Mouse (Mus musculus): ENCODE data around the gene Fau. TPM values are rescaled to one million over a fixed set of nuclear protein-coding genes. Genes with fewer than 3 reads are reported as not detected.
"Not testable (repeated sequence)": the region's sequence is repeated elsewhere in the genome, so short reads cannot be mapped to it uniquely, and the experiment has no call there.

The Fau gene
- total RNA-seq, 2 experiments from 2014 or later: 597 to 635 TPM

DNA sequence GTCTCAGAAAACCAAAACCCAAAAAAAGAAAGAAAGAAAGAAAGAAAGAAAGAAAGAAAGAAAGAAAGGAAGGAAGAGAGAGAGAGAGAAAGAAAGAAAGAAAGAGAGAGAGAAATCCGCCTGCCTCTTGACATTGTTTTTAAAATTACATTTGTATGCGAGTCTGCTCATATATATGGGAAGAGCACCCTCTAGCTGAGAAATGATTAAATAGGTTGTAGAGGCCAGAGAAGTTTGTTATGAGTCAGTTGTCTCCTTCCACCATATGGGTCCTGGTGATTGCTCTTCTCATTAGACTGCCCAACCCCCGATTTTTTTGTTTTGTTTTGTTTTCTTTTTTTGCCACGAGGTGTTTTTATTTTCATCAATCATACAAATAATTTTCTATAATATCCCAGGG lies 13.5 kb upstream of the Fau start:
- not testable (repeated sequence) for DNase-seq
- intact Hi-C loops (cut with DNase I): loop anchor here (2.0 kb wide), 1 partner anchor 79 kb away; the partner anchor contains the start of gene Pola2

DNA sequence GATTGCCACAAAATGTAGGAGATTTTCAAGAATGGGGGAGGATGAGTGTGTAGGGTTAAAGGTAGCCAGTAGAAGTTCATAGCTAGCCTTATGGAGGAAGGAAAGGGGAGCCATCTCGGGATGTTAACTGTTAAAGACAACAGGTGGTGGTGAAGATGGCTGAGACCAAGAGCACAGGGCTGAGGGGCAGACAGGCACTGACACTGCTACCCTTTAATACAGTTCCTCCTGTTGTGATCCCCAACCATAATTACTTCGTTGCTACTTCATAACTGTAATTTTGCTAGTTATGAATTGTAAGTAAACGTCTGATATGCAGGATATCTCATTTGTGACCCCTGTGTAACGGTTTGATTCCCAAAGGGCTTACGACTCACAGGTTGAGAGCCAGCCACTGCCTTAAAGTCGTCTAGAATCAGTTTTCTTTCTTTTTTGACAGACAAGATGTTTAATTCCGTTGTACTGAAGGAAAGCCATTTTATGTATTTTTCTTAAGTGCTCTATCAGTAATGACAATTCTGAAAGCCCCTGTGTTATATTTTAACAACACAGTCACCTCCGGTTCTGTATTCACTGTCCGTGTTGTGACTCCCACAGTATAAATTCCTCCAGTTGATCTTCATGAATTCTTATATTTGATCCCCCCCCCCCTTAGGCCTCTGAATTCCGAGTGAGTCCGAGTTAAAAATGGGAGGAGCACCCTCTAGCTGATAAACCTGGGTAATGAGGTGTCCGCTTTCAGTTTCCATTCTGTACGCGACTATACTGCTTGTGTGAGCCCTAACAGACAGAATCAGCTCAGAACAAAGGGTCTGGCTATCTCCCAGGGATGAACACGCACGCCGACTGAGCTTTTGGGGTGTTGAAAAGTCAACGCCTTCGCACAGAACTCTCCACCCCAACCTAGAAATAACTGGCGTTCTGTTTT lies 12.0 kb upstream of the Fau start:
- intact Hi-C loops (cut with DNase I): loop anchor here (2.0 to 5.0 kb wide), 3 partner anchors 81 to 128 kb away; partner anchors contain the start of genes Pola2 and Snx15
- DNase-seq: no peak

DNA sequence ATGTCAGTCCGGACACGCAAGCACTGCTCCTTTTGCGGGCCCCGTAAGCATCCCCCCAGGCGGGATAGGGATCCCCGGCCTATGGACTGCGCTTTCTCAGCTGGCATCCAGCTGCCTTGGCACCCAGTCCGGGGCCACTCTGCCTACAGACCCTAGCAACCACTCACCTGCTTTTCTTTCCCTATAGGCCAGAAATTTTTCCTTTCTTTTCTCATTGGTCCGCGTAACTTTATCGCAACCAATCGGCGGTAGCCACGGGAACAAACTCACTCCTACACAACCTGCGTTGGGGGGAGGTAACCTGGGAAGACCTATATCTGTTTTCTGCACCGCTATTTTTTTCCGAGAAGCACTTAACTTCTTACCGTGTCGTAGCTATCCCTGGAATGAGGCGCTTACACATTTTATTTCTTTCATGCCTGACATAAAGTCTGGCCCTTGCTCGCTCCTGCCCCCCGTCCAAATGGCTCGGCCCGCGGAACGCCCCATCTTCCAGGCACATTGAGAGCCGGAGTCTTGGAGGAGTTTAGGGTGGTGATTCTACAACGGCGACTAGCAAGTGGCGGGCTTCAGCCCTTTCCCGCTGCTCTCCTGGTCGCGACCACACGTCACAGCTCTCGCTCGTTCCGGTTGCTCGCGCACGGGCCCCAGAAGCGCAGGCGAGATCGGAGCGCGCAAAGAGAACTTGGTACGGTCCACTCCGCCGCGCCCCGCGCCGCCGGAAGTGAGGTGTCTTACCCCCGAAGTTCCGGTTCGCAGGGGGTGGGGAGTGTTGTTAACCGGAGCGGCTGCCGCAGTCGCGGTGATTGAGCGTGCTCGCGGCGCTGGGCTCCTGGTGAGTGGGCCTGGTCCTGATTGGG lies 11.1 kb upstream of the Fau start, which contains the start of gene Syvn1:
Gene Syvn1, plus strand, starts transcription at position 283 of the 860 bp plus-strand sequence.
- intact Hi-C loops (cut with DNase I): loop anchor here (5.0 kb wide), 2 partner anchors 81 to 129 kb away; partner anchors contain the start of gene Snx15
- DNase-seq: peak; percentile 89 to 90

DNA sequence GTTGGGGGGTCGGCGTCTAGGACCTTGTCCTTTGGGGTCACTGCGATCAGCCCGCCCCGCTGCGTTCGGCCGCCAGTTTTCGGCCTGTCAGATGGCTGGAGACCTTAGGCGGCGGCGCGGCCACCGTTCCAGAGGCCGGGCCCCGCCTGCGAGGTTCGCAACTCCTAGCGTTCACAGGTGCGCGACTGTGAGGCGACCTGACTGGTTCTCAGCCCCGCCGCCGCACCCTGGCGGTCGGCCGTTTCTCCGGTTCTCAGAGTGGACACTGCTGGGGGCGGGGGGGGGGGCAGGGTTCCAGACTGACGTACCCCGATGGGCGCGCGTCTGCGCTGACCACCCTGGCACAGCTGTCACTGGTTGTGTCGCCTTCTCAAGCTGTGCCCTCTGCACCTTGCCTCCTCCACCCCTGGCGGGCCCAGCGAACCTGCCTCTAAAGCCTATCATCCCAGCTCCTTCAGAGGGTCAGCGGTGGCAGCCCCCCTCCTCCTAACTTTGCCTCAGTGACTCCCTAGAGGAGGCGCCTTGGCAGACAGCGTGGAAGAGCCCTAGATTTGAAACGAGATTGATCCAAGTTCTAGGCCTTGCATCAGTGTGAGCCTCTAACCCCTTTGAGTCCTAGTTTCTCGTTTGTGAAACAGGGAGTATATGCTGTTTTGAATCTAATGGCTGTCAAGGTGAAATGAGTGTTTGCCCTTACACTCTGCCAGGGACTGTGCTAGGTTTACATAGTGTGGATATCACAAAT lies 10.3 kb upstream of the Fau start:
- intact Hi-C loops (cut with DNase I): loop anchor here (5.0 kb wide), 2 partner anchors 80 to 130 kb away; partner anchors contain the start of gene Snx15
- DNase-seq: peak in 1 of 2 experiments; percentile 23

DNA sequence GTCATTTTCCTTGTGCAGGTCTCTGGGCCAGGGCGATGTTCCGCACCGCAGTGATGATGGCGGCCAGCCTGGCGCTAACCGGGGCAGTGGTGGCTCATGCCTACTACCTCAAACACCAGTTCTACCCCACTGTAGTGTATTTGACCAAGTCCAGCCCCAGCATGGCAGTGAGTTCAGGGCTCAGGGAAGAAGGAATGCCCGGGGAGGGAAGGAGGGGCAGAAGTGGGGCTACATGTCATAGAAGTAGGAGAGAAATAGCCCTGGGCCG lies 9.8 kb upstream of the Fau start:
- no peak for DNase-seq
- intact Hi-C loops (cut with DNase I): loop anchor here (5.0 kb wide), 2 partner anchors 79 to 131 kb away; partner anchors contain the start of gene Snx15

DNA sequence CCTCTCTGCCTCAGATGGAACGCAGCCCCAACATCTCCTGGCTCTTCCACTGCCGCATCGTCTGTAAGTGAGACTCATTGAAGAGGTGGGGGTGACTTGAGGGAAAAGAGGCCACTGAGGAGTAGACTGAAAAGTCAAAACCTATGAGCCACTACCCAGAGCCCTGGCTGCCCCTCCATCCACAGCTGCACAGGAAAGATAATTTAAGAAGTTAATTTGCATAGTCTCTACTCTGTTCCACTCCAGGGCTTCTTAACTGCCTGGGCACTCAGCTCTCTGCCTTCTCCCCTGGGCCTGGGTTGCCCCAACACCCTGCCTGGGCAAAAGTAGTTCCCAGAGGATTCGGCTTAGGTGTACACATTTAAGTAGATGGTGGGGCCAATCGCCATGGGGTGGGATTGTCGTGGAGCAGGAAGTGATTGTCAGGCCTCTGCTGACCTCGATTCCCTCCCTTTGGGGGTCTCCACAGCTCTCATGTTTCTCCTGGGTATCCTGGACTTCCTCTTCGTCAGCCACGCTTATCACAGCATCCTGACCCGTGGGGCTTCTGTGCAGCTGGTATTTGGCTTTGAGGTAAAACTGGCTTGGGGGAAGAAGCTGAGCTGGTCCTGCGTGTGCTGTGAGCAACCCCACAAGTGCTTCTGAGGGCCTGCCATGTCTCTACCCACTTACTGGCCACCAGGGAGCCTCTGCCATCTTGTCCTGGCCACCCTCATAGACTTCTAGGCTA lies 8.8 kb upstream of the Fau start:
- intact Hi-C loops (cut with DNase I): loop anchor here (5.0 kb wide), 2 partner anchors 78 to 132 kb away; partner anchors contain the start of gene Snx15
- DNase-seq: no peak

DNA sequence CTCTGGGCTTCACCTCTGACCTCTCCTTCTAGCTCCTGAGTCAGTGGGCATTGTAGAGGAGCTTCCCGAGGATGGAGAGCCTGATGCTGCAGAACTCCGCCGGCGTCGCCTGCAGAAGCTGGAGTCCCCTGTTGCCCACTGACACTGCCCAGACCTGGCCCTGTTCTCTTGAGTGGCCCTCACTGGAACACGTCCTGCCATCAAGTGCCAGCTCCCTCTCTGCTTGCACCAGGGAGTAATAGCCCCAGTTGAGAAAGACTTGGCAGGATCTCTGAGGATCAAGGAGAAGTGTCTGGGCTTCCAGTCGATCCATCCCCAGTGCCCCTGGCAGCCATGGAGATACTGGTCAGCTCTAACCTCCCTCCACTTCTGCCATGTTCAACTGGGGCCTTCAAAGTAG lies 5.1 kb upstream of the Fau start:
- intact Hi-C loops (cut with DNase I): no loop called here

DNA sequence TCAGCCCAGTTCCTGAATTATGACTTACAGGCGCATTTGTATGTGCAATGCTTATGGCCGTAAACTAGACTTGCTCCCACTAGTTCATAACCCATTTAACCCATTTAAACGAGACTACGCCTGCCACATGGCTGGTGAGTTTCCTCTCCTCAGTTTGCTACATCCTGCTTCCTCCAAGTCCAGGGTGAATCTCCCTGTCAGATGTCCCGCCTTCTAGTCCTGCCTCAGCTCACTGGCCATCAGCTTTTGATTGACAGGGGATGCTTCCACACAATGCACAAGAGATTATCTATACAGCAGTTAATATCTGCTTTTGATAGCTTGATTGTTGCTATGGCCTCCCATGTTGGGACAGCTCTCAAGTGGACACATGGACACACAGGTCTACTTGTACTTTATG lies 3.3 kb upstream of the Fau start:
- DNase-seq: no peak
- intact Hi-C loops (cut with DNase I): no loop called here

More for the DNA sequence above, 5.1 kb upstream of the Fau start:
- DNase-seq: no peak

DNA sequence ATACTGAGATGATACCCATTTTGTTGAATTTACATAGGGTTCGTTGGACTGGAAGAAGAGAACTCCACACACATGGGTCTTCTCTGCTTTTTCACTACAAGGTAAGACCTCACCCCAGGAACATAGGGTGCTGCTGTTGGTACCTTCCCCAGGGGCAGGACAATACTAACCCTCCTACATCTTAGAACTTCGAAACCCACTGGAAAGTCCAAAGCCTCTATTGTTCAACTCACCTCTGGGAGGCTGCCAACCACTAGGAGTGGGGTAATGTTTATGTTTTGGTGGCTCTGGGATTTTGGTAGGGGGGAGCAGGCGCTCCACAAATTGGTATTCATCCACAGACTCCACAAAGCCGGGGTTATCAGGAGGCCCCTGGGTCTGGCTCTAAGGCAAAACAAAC lies 948 bp upstream of the Fau start:
- intact Hi-C loops (cut with DNase I): loop anchor here (2.0 kb wide), 1 partner anchor 28 kb away; the partner anchor contains the start of genes Cdca5 and Zfpl1
- DNase-seq: no peak

DNA sequence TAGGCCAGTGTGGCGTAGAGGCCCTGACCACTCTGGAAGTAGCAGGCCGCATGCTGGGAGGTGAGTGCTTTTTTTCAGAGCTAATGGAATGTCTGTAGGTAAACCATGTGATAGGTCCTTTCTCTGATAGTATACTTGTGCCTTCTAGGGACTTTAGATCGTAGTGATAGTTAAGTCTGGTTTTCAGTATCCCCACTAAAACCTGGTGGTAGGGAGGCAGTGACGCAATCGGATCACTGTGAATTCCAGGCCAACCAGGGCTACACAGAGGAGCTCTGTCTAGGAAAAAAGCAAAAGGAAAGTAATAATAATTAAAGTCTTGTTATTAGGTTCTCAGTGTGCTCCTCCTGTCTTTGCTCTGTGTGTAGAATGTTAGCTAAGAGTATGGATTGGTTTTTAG lies 869 bp downstream of the Fau start:
- no peak for DNase-seq

DNA sequence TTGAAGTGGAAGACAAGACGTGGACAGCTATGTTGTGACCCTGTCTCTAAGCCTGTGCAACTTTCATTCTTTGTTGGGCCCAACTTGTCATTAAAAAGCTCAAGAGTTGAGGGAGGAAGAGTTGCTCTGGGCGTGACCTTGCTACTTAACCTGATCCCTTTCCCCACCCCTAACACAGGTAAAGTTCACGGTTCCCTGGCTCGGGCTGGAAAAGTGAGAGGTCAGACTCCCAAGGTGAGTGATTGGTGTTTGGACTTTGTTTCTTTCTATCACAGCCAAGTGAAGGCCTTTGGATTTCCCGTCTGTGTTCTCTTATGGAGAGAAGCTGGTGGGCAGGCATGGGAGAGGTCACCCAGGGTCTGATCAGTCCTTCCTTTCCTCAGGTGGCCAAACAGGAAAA lies 1.3 kb downstream of the Fau start:
- intact Hi-C loops (cut with DNase I): no loop called here
- DNase-seq: no peak

More for the DNA sequence above, 869 bp downstream of the Fau start:
- intact Hi-C loops (cut with DNase I): no loop called here

DNA sequence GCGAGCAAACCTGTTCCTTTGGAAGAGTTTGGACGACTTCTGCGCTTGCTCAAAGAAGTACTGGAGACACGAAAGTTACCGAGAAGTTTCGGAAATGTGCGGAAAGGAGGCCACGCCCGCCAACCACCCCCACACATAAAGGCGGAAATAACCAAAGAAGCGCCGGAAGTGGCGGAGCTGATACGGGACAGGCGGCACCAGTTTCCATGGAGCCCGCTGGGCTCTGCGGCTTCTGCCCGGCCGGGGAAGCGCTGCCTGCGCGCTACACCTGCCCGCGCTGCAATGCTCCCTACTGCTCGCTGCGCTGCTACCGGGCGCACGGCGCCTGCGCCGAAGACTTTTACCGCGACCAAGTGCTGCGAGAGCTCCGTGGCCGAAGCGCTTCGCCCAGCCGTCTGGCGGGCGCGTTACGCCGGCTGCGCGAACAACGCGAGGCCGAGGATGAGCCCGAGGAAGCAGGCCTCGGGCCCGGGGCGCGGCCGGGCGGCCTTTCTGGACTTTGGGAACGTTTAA lies 3.4 kb downstream of the Fau start, which contains the start of gene Znhit2:
Gene Znhit2, plus strand, starts transcription at position 172 of the 513 bp plus-strand sequence.
- DNase-seq: peak; percentile 89 to 93
- intact Hi-C loops (cut with DNase I): loop anchor here (10.0 kb wide), 1 partner anchor 274 kb away; the partner anchor contains the start of gene Men1

DNA sequence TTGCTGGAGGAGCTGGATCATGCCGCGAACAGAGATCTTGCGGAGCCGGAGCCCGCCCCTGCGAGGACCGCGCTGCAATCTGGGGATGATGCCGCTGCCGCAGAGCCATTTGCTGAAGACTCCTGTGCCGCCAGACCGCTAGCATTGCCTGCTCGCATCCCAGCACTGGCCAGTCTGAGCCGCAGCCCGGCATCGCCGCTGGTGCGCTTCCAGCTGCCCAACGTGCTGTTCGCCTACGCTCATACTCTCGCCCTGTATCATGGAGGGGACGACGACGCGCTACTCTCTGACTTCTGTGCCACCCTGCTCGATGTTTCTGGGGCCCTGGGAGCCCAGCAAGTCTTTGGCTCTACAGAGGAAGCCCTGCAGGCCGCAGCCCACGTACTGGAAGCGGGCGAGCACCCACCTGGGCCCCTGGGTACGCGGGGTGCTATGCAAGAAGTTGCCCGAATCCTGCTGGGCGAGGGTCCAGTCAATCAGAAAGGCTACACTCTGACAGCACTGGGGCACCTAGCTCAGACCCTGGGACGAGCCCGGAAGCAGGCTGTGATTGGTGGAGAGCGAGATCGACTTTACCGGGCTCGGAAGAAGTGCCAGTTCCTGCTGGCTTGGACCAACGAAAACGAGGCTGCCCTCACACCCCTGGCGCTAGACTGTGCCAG lies 4.1 kb downstream of the Fau start:
- DNase-seq: peak in 1 of 2 experiments; percentile 45
- intact Hi-C loops (cut with DNase I): loop anchor here (10.0 kb wide), 1 partner anchor 273 kb away; the partner anchor contains the start of gene Men1

DNA sequence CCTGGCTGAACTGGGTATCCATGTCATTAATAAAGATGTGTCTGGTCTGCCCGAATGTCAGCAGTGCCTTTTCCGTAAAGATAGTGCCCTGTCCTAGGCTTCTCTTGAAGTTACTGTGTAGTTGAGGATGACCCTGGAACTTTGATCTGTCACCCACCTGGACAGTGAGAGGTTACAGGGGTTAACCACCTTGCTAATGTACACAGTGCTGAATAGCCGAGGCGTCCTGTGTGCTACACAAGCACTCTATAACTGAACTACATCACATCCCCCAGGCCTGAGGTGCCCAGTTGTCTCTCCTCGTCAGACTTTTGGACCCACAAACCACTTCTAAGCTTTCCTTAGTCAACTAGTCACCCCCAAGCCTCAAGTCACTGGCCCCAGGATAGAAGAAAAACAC lies 4.8 kb downstream of the Fau start:
- no peak for DNase-seq
- intact Hi-C loops (cut with DNase I): loop anchor here (10.0 kb wide), 1 partner anchor 272 kb away; the partner anchor contains the start of gene Men1

DNA sequence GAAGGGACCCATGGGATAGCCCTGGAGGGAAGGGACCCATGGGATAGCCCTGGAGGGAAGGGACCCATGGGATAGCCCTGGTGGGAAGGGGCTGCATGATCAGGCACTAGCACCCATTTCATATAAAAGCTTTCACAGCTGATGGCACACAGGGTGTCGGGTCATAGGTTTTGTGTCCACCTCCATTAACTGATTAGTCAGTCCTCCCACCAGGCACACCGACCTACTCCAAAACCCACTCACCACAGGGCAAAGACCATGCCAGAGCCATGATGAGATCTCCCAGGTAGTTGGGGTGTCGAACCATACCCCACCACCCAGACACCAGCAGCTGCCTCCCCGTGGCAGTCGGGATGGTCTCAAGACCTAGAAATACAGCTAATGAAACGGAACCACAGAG lies 5.4 kb downstream of the Fau start:
- intact Hi-C loops (cut with DNase I): loop anchor here (10.0 kb wide), 1 partner anchor 272 kb away; the partner anchor contains the start of gene Men1
- DNase-seq: no peak

DNA sequence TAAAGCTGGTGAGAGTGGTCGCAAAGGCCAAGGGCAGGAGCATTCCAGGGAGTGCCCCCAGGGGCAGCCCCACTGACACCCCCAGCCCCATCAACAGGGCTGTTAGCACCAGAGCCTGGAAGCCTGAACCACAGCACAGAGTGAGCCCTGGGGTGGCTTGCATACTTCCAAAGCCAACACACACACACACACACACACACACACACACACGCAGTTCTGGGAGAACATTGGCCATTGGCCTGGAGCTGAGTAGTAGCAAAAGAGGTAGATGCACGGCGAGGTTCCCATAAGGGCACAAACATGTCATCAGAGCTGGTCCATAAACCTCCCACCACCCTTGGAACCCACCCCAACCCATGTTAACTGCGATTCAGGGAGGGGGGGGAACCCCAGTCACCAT lies 8.9 kb downstream of the Fau start:
- intact Hi-C loops (cut with DNase I): loop anchor here (10.0 kb wide), 1 partner anchor 268 kb away; the partner anchor contains the start of gene Men1
- DNase-seq: no peak

DNA sequence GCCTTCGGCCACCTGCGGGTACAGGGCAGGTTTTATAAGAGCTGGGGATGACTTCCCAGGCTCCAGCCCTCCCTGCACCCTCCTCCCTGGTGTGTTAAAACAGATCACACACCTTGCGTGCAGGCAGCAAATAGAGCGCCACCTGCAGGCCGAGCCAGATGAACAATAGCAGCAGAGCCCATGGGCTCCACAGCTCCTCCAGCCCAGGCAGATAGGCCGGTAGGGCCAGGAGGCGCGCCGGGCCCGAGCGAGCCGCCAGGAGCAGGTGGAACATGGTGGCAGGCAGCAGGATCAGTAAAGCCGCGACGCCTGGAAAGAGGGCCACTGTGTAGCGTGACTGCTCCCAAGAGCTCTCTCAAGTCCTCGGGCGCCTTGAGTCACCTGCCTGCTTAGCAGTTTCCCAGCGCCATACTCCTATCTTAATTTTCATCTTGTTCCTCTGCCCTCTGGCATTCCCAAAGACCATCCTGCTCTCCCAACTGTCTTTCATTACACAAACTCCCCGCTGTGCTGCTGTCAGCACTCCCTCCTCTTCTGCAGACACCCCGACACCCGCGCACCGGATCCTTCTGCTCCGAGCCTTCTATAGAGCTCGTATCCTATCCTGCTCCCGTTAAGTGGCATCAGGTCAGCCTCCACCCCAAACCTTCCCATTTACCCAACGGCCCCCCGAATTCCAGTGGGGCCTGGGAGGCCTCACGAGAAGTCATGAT lies 9.5 kb downstream of the Fau start:
- intact Hi-C loops (cut with DNase I): loop anchor here (10.0 kb wide), 1 partner anchor 268 kb away; the partner anchor contains the start of gene Men1
- DNase-seq: peak; percentile 74 to 85

Measured in heart, postnatal 14 days (tissue).